Mouse (Mus musculus) adipocyte (in vitro differentiated cells): Measurements from ENCODE around the gene Fam84a.
A peak's percentile ranks its signal among the peaks of the same experiment; 100 is the strongest.

Experiments used
- DNase-seq: peaks from one replicate; pipeline ENCODE4 v3.0.0-alpha.2; 2016; ENCODE audit warnings: low spot score

Fam84a gene

DNA sequence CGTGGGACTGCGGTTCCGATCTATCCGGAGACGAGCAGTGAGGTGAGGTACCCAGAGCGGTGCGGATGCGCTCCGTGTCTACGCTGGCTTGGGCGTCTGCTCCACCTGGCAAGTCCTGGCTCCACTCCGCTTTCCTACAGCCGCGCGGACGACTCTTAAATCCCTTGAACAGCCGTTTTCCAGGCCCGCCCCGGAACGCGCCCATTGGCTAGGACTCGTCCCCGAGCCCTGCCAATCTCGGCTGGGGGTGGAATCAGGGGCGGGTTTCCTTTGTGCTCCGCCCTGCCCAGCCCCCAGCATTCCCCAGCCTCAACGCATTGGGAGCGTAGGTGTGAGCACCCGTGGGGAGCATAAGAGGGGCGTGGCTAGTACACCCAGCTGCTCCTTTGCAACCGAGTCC is at the start of gene Fam84a:
Fam84a (minus strand) TSS at position 134 of the 400 bp plus-strand sequence.
- no peak for DNase-seq

DNA sequence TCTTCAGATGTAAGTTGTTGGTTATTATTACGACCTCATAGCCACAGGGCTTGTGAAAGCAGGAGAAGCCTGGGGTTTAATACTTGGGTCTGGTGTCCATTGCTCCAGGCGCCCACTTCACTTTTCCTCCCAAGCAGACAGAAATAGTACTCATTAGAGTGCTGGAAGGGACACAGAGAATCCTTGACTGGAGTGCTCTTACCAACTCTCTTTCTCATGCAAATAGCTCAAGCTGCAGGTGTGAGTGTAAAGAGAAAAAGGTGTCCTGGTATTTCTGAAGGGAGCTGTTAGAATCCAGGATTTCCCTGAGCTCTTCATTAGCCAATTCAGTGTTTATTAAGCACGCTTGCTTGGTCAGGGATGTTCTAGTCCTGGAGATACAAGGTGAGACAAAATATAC is 43.6 kb upstream of the Fam84a start:
- no peak for DNase-seq

DNA sequence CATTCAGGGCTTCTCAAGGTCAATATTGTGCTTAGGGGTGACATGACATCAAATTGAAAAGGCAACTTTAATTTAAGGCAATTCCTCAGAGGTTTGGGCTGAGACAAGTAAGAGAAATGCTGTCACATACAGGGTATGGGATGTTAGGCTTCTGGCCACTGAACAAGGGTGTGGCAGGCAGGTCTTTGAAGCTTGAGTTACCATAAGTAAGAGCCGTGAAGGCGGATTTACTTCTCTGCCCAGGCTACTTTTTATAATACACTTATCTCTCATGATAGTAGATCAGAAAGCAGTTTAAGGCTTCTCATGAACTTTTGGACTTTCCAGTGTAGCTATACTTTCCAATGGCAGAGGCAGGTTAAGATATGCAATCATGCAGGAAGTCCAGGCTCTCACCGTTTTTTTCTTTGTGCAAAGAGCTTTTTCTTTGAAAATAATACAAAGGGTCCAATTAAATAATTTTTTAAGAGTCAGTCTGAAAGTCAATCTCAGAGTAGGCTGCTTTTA is 34.9 kb upstream of the Fam84a start:
- no peak for DNase-seq

DNA sequence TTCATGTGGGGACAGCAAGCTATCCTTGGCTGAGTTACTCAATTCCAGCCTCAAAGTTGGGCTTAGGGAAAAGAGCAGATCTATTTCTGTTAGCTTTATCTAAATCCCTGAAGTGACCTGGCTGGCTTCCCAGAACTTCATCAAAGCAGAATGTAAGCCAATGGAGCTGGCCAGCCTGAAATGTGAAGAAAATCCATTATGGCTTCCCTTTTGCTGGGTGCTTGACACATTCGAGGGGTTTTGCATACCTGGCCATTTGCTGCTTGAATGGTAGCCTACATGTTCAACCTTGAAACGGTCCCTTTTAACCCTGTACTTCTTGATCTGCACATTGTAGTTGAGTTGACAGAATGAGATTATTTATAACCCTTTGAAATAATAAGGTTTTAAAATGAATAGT is 13.9 kb upstream of the Fam84a start:
- peak; percentile 47 for DNase-seq

DNA sequence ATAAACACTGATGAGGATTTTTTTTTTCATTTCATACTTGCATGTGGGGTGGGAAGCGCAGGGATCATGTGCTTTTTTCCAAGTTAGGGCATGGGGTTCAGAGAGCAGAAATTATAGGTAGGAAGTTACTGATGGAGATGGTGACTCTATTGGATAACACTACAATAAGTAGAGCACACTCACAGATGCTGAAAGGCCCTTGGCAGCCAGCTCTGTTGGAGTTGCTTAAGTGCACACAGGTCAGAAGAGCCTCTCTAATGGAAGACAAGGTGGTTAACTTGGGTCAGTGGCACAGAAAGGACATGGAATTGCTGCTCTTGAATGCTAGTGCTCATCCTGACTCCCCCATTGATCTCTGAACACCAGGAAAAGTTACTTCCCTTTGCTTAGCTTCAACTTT is 13.1 kb upstream of the Fam84a start:
- no peak for DNase-seq

DNA sequence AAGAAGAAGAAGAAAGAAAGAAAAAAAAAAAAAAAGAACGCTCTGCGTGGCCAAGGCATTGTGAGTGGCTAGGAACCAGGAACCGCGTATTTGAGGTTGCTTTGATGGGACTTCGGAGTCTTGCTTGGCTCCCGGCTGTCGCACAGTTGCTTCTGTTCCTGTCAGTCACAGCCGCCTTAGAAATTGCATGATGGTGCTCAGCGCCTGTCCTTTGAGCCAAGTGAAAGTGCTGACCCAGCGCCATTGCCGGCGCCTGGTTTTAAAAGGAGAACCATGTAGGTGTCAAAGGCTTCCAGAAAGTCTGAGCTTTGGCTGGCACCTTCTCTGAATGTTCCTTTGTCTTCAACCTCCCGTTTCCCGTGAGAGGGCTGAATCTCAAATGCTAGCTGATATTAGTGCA is 572 bp upstream of the Fam84a start:
- DNase-seq, result no peak

DNA sequence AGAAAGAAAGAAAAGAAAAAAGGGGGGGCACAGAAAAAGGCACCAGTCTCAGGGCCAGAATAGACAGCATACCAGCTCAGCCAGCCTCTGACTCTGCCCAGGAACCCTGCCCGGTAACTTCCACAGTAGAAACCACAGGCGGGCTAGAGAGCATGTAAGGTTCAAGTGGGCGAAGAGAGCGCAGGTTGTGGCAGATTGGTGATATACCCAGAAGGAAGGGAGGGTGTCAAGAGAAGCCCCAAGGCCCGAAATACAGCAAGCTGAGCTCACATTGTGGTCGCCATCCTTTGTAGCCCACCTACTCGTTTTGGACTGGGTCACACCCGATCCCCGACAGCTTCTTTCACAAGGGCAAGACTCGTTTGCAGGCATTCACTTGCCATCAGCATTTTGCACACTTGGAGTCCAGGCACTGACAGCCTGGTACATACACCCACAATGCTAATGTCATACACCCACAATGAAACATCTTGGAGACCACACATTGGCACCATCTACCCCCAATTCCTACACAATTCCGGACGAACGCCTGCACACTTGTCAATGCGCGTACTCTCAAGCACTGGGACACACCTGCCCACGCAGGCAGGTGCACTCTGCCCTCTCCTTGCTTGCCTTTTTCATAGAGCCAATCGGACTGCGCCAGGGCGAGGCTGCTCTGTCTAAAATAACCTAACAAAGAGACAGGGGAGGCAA is 770 bp downstream of the Fam84a start:
- no peak for DNase-seq

DNA sequence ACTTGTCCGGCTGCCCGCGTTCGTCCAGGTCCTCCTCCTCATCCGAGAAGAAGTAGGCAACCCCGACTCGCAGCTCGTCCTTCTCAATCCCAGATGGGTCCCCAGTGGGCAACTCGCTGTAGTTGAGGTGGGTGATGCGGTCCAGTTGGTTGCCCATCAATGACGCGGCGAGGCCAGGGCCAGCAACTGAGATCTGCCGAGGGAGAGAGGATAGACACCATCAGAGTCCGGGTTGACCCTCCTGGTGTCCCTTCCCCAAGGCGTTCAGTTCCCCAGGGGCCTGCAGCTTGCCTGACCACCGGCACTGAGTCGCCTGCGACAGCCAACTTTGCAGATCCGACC is 1.3 kb downstream of the Fam84a start:
- no peak for DNase-seq

DNA sequence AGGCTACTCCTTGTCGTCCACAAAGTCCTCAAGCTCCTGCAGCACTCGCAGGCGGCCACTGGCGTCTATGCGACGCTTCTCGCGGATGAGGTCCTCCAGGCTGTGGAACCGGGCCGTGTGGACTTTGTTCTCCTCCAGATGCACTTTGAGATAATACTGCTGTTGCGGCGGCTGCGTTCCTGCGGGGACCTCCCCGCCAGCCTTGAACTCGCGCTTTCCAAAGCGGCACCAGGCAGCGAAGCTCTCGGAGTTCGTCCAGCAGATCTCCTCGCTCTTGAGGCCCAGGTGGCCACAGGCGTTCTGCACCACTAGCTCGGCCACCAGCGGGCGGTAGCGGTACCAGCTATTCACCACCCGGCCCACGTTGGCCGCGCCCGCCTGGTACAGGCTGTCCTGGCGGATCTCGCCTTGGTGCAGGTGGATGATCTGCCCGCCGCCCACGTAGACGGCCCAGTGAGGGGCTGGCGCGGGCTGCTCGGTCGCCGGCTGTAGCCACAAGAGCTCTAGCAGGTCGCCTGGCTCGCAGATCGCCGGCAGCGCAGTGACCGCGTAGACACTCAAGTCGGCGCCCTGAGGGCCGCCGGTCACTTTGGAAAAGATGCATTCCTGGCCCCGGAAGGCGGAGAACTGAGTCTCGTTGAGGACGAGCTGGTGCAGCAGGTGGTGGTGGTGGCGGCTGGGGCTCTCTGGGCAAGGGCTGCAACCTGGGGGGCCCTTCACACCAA is 1.8 kb downstream of the Fam84a start:
- no peak for DNase-seq

DNA sequence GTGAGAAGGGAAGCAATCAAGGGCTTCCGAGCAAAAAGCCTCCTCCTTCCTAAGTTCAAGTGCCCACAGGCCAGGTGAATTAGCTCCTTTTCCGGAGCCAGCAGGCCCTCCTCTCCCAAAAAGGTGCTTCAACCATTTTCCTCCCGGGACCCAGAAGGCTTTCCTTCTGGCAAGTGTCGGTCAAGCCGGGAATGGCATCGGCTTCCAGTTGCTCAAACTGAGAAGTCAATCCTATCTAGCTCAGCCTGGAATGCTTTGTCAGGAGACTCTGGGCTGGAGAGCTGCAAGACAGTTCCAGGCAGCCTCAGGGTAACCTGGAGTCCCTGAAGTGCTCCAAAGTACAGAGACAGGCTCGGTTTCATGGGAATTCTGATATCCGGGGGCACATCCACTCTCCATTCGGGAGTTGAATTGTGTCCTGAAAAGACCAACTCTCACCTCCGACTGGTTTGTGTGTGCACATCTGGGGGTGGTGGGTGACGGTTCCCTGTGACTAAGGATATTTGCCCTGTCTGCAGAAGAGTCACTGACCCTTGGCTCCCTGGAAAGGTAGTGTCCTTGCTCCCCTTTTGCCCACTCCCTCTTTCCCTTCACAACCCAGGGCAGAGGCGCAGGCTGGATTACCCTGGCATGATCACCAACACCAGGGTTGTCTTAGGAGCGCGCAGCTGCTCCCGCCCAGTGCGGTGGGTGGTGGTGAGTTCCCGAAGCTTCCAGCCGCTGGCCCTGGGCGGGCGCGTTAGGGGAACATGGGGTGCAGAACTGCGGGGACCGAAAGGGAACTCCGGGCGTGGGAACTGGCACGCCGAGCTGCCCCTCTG is 2.6 kb downstream of the Fam84a start:
- no peak for DNase-seq

DNA sequence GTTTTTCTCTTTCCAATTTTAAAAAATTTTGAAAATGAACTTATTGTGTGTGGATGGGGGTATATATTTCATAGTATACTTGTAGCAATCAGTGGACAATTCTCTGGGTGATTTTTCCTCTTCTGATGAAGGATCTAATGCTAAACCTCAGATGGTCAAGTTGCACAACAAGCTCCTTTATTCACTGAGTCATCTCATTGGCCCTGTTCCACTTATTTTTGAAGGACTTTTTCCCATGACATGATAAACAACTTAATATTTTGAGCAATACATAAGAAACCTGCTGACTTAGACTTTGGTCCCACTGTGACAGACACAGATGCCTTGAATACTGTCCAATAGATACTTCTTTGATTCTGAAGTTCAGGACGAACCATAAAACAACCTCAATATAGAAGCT is 14.8 kb downstream of the Fam84a start:
- peak; percentile 48 for DNase-seq

DNA sequence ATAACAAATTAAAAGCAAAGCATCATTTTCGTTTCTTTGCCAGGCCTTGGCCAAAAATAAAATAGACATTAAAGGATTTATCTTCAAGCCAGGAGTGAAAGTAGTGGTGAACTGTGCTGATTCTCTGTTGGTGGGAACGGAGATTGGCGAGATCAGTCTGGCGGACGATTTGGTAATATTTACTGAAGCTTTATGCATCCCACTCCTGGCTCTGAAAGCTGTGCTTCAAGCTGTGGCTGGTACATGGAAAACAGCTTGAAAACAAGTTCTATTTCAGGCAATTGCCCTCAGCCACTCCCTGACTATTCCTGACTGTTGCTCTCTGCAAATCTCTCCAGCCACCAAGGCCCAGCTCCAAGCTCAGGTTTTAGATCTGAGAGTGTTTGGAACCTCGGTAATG is 37.1 kb downstream of the Fam84a start:
- DNase-seq, result no peak

DNA sequence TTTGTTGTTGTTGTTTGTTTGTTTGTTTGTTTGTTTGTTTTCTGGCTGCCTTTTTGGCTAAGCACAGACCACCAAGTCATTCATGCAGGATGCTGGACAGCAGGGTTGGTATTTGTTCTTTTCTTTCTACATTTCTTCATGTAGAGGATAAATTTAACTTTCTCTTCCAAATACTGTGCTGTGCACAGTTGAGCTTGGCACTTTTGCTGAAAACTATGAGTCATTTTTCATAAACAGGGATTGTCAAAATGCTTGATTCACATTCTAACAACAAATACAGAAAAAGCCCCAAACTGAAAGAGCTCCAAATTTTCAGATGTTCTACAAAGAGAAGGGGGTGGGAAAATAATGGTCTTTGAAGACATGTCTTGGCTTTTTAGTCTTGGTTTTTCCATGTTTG is 54.9 kb downstream of the Fam84a start:
- peak; percentile 14 for DNase-seq
